Mouse (Mus musculus) heart, postnatal 36 days (tissue): ENCODE measurements at regions not wholly inside any gene's neighbourhood (a gene's known extent, or its start where the extent isn't known, plus 50 kb on each side); places are given as distances from the start of the nearest gene placed in this dataset.

Experiments
- DNase-seq, 2 experiments: peaks; one replicate each; pipeline ENCODE4 v3.0.0; 2021 to 2022
- intact Hi-C: fragments of 180-260 bp; cut with DNase I; formaldehyde crosslinking; loops from one replicate; pipeline ENCODE4 v1.15.1; 2025

GRCm38 (mm10) chr3:149253080-149253479 lies 262.7 kb upstream of the Adgrl2 start:
- no peak for DNase-seq
- intact Hi-C loops: no loop called here

GRCm38 (mm10) chr3:149252144-149252543 lies 261.8 kb upstream of the Adgrl2 start:
- intact Hi-C loops: no loop called here
- DNase-seq: no peak

GRCm38 (mm10) chr3:149247626-149247987 lies 257.3 kb upstream of the Adgrl2 start:
- DNase-seq: no peak
- intact Hi-C loops: no loop called here

GRCm38 (mm10) chr3:149246935-149247625 lies 256.7 kb upstream of the Adgrl2 start:
- intact Hi-C loops: no loop called here
- DNase-seq: no peak

GRCm38 (mm10) chr3:149239664-149240063 lies 249.3 kb upstream of the Adgrl2 start:
- intact Hi-C loops: no loop called here
- DNase-seq: no peak

- intact Hi-C loops: no loop called here
- no peak for DNase-seq
Measured at GRCm38 (mm10) chr3:149238076-149238475, 247.7 kb upstream of the Adgrl2 start.

GRCm38 (mm10) chr3:149235183-149235582 lies 244.8 kb upstream of the Adgrl2 start:
- DNase-seq: no peak
- intact Hi-C loops: no loop called here

GRCm38 (mm10) chr3:149233691-149234131 lies 243.4 kb upstream of the Adgrl2 start:
- DNase-seq: no peak
- intact Hi-C loops: loop anchor here (5.0 kb wide), 1 partner anchor 196 kb away; no protein-coding TSS in a partner anchor

GRCm38 (mm10) chr3:149233191-149233641 lies 242.9 kb upstream of the Adgrl2 start:
- intact Hi-C loops: loop anchor here (5.0 kb wide), 1 partner anchor 196 kb away; no protein-coding TSS in a partner anchor
- DNase-seq: peak in 1 of 2 experiments; percentile 15

GRCm38 (mm10) chr3:149231346-149231745 lies 241.0 kb upstream of the Adgrl2 start:
- DNase-seq: no peak
- intact Hi-C loops: loop anchor here (5.0 kb wide), 1 partner anchor 194 kb away; no protein-coding TSS in a partner anchor

- intact Hi-C loops: no loop called here
- DNase-seq: no peak
Measured at GRCm38 (mm10) chr3:149227556-149227955, 237.2 kb upstream of the Adgrl2 start.

- no peak for DNase-seq
- intact Hi-C loops: no loop called here
Measured at GRCm38 (mm10) chr3:149226723-149227122, 236.4 kb upstream of the Adgrl2 start.

GRCm38 (mm10) chr3:149225684-149226083 lies 235.3 kb upstream of the Adgrl2 start:
- DNase-seq: no peak
- intact Hi-C loops: no loop called here

GRCm38 (mm10) chr3:149224271-149224670 lies 233.9 kb upstream of the Adgrl2 start:
- intact Hi-C loops: loop anchor here (5.0 kb wide), 1 partner anchor 123 kb away; no protein-coding TSS in a partner anchor
- no peak for DNase-seq

- intact Hi-C loops: loop anchor here (5.0 kb wide), 1 partner anchor 124 kb away; no protein-coding TSS in a partner anchor
- no peak for DNase-seq
Measured at GRCm38 (mm10) chr3:149223776-149224175, 233.4 kb upstream of the Adgrl2 start.

- intact Hi-C loops: loop anchor here (5.0 kb wide), 1 partner anchor 126 kb away; no protein-coding TSS in a partner anchor
- DNase-seq: no peak
Measured at GRCm38 (mm10) chr3:149220958-149221357, 230.6 kb upstream of the Adgrl2 start.

GRCm38 (mm10) chr3:149220304-149220951 lies 230.1 kb upstream of the Adgrl2 start:
- peak; percentile 24 to 33 for DNase-seq
- intact Hi-C loops: loop anchor here (5.0 kb wide), 1 partner anchor 127 kb away; no protein-coding TSS in a partner anchor

GRCm38 (mm10) chr3:149219381-149220303 lies 229.3 kb upstream of the Adgrl2 start:
- intact Hi-C loops: loop anchor here (5.0 kb wide), 3 partner anchors 113 to 227 kb away; partner anchors contain the start of gene Adgrl2
- peak; percentile 42 to 57 for DNase-seq

- no peak for DNase-seq
- intact Hi-C loops: loop anchor here (5.0 kb wide), 2 partner anchors 114 to 226 kb away; partner anchors contain the start of gene Adgrl2
Measured at GRCm38 (mm10) chr3:149217916-149218803, 227.8 kb upstream of the Adgrl2 start.
